Mouse (Mus musculus) liver, embryonic 12.5 days (tissue): ENCODE measurements around the gene Stkld1. TPM values are rescaled to one million over a fixed set of nuclear protein-coding genes. Genes with fewer than 3 reads are reported as not detected.
"Not testable (repeated sequence)": the region's sequence is repeated elsewhere in the genome, so short reads cannot be mapped to it uniquely, and the experiment has no call there.

Experiments
- ATAC-seq: fragments of 200-750 bp; cut with Nextera tagmentation; 2 replicates; pipeline ENCODE4 v1.8.0; 2017; ENCODE audit warnings: moderate number of reproducible peaks, mild to moderate bottlenecking, moderate library complexity
- H3K27ac ChIP-seq: fragments of 300-500 bp; sonication (generic); 2 replicates; pipeline ENCODE4 v1.5.1; 2016; ENCODE audit warnings: mild to moderate bottlenecking
- H3K27me3 ChIP-seq: fragments of 300-500 bp; sonication (generic); replicated peaks from 2 replicates; pipeline ENCODE4 v1.6.1; 2016; ENCODE audit warnings: mild to moderate bottlenecking, moderate library complexity
- H3K36me3 ChIP-seq: fragments of 300-500 bp; sonication (generic); 2 replicates; pipeline ENCODE4 v1.6.1; 2016; ENCODE audit warnings: mild to moderate bottlenecking, moderate library complexity
- H3K4me1 ChIP-seq: fragments of 300-500 bp; sonication (generic); 2 replicates; pipeline ENCODE4 v1.6.1; 2016
- H3K4me2 ChIP-seq: fragments of 300-500 bp; sonication (generic); 2 replicates; pipeline ENCODE4 v1.6.1; 2016; ENCODE audit warnings: mild to moderate bottlenecking, moderate library complexity
- H3K4me3 ChIP-seq: fragments of 300-500 bp; sonication (generic); 2 replicates; pipeline ENCODE4 v1.5.1; 2016; ENCODE audit warnings: mild to moderate bottlenecking, moderate library complexity
- H3K9ac ChIP-seq: fragments of 300-500 bp; sonication (generic); 2 replicates; pipeline ENCODE4 v1.6.1; 2016; ENCODE audit warnings: mild to moderate bottlenecking, moderate library complexity
- H3K9me3 ChIP-seq: fragments of 300-500 bp; sonication (generic); replicated peaks from 2 replicates; pipeline ENCODE4 v1.6.1; 2016; ENCODE audit warnings: mild to moderate bottlenecking, moderate library complexity
- WGBS: fragments of 180-500 bp; shearing (Covaris S2); methylation state at CpG from one replicate; pipeline ENCODE4 v1.1.7; 2016; ENCODE audit not compliant: insufficient replicate concordance; 5-methylcytosine and 5-hydroxymethylcytosine counted together
- polyA plus RNA-seq: library from polyadenylated mRNA; unstranded; fragments of >200 nt; fragmentation: Nextera tagmentation; extraction: Ambion mirVana; gene quantifications from 2 replicates; pipeline ENCODE4 v1.2.1, GENCODE M21; 2016

The Stkld1 gene
- 0.06 and 0.14 TPM in 2 replicates for polyA plus RNA-seq

DNA sequence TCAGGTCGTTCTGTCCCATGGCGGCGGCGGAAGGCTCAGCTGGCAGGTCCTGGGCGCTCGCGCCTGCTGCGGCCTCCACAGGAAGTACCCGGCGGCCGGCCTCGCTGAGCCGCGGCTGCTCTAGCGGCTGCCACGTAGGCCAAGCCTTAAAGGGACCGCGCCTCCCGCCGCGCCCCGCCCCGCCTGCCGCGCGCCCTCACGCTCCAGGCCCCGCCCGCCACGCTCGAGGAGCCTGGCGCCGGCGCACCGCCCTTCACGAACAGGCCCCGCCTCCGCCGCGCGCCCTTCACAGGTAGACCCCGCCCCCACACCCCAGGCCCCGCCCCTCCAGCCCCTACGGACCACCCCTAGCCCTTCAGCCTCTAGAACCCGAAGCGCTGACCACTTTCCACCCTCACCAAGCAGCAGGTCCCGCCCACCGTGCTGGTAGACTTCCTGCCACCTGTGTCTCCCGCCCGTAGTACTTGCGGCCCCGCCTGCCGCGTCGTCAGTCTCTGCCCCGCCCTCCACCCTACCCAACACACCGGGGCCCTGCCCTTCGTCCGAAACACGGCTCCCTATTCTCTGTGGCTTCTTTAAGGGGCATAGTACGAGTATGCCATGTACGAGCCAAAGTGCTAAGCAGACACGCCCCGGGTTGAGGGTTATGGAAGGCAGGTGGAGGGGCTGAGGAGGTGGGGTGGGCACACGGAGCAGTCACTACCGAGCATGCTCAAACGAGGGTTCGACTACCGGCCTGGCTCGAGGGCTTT is at the start of gene Stkld1, which contains the start of gene Surf4:
TSS of gene Stkld1 (plus strand) at position 744 of the 752 bp plus-strand sequence.
TSS of gene Surf4 (minus strand) at position 625 of the 752 bp plus-strand sequence.
- ATAC-seq: peak; percentile 94
- under 1% methylated on average over 53 of the region's 70 CpGs for WGBS
- H3K27me3 ChIP-seq: no peaks in the 10 kb centered on the region
- H3K27ac ChIP-seq: peak within 1 kb of the TSS; percentile 88
- H3K4me2 ChIP-seq: peak within 1 kb of the TSS; percentile 92
- H3K36me3 ChIP-seq: peaks cover 33% of the 10 kb centered on the region
- no peaks in the 10 kb centered on the region for H3K9me3 ChIP-seq
- peaks cover 63% of the 10 kb centered on the region for H3K4me1 ChIP-seq
- H3K9ac ChIP-seq: peak within 1 kb of the TSS; percentile 98
- H3K4me3 ChIP-seq: peak within 1 kb of the TSS; percentile 95

DNA sequence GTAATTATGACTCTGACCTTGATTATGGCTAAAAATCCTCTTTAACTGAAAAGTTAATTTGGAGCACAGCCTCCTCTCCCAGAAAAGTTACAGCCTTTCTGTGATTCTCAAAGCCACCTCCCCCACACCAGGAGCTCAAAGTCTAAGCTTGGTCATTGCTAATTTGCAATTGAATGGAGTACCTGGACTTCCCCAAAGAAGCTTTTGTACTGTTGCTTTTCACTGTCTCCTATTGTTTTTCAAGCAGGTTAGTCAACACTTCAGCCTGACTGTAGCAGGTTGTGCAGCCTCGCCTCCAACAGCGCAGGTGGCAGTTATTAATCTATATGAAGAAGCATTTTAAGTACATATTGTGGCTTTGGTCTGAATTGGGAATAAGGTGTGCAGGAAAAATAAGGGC is 48.3 kb upstream of the Stkld1 start:
- not testable (repeated sequence) for H3K27ac ChIP-seq, H3K9ac ChIP-seq, H3K4me2 ChIP-seq, ATAC-seq, H3K4me3 ChIP-seq, H3K4me1 ChIP-seq, H3K9me3 ChIP-seq, H3K27me3 ChIP-seq
- 80% methylated on average over 2 of the region's 2 CpGs for WGBS
- H3K36me3 ChIP-seq: peaks cover 32% of the 10 kb centered on the region

DNA sequence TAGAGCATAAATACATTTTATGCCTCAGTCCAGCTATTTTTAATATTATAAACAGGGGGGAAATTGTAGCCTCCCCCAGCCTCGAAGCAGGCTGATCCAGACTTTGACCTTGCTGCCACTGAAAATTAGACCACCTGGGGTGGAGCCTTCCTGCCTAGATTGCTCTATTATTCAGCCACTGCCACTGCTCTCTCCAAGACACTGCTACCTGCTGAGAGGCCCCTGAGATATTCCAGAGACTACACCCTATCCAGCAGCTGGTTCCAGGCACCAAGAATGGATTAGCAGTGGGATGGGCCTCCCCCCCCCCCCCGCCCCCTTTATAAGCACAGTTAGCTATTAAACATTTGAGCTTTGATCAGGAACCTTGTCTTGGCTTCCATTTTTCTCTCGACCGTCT is 47.7 kb upstream of the Stkld1 start:
- not testable (repeated sequence) for H3K27ac ChIP-seq, H3K4me2 ChIP-seq, H3K9ac ChIP-seq, H3K9me3 ChIP-seq, ATAC-seq, H3K27me3 ChIP-seq, H3K4me3 ChIP-seq, H3K4me1 ChIP-seq
- peaks cover 38% of the 10 kb centered on the region for H3K36me3 ChIP-seq
- WGBS: 71% methylated on average over 3 of the region's 4 CpGs

DNA sequence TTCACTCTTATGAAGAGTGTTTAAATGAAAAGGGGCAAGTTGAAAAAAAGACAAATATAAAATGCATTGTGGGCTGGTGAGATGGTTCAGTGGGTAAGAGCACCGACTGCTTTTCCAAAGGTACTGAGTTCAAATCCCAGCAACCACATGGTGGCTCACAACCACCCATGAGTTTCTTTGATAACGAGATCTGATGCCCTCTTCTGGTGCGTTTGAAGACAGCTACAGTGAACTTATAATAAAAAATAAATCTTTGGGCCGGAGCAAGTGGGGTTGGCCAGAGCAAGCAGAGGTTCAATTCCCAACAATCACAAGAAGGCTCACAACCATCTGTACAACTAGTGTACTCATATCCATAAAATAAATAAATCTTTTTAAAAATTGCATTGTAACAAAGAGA is 37.9 kb upstream of the Stkld1 start:
- 82% methylated on average over 4 of the region's 4 CpGs for WGBS

DNA sequence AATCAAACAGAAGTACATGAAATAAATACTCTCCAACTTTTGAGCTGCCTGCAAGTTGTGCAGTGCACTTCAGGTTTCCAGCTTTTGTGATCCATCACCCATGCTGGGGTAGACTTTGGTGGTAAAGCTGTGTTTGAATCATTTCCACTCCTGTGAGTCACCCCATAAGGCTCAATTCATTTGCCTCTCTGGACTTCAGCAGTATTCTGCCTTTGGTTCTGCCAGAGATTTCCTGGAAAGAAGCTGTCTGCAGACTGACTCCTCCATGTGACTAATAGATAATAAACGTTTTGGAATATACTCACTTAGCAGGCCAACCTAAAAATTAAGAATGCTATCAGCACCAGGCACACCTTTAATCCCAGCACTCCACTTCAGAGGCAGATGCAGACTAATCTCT is 33.1 kb upstream of the Stkld1 start:
- no peak overlapping the region for H3K4me2 ChIP-seq
- peak overlapping the region; percentile 90; the same call in 1 of the 2 replicates for H3K4me3 ChIP-seq
- peaks cover 77% of the 10 kb centered on the region for H3K36me3 ChIP-seq

More for the DNA sequence above, 37.9 kb upstream of the Stkld1 start:
- no peak overlapping the region for H3K9ac ChIP-seq
- no peaks in the 10 kb centered on the region for H3K9me3 ChIP-seq
- H3K4me3 ChIP-seq: no peak overlapping the region
- H3K4me2 ChIP-seq: no peak overlapping the region
- no peaks in the 10 kb centered on the region for H3K27me3 ChIP-seq
- H3K4me1 ChIP-seq: peaks cover 7% of the 10 kb centered on the region
- no peak for ATAC-seq
- H3K36me3 ChIP-seq: peaks cover 97% of the 10 kb centered on the region
- H3K27ac ChIP-seq: no peak overlapping the region

DNA sequence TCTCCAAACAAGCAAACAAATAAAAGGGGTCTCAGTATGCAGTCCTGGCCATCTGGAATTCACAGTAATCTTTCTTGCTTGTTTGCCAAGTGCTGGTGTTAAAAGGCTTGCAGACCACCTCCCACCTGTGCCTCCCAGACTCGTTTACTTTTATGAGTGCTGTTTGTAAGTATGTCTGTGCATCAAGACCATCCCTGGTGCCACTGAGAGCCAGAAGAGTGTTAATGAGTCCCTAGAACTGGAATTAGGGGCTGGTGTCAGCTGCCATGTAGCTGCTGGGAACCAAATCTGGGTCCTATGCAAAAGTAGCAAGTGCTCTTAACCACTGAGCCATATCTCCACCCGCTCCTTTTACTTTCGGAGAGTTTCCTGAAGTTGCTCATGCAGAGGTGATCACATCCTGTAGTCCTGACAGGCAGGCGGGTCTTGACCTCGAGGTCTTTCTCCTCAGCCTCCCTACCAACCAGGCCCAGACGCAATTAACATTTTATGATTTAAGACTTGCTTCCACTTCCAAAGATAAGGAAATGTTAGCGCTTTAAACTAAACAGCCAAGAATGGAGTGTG is 31.9 kb upstream of the Stkld1 start:
- no peak for ATAC-seq
- Histone ChIP-seq H3K4me3 (peak overlapping the region; percentile 90), H3K27me3 (no peaks in the 10 kb centered on the region), H3K9ac (peak overlapping the region; percentile 89), H3K4me1 (peaks cover 36% of the 10 kb centered on the region), H3K27ac (peak overlapping the region; percentile 90; the same call in 1 of the 2 replicates), H3K36me3 (peaks cover 77% of the 10 kb centered on the region), H3K9me3 (no peaks in the 10 kb centered on the region), H3K4me2 (peak overlapping the region; percentile 94)
- WGBS: 2% methylated on average over 7 of the region's 7 CpGs

More for the DNA sequence above, 33.1 kb upstream of the Stkld1 start:
- Histone ChIP-seq H3K27me3 (no peaks in the 10 kb centered on the region), H3K9ac (no peak overlapping the region), H3K27ac (no peak overlapping the region), H3K9me3 (no peaks in the 10 kb centered on the region), H3K4me1 (peaks cover 36% of the 10 kb centered on the region)
- WGBS: 17% methylated on average over 1 of the region's 1 CpGs
- no peak for ATAC-seq

DNA sequence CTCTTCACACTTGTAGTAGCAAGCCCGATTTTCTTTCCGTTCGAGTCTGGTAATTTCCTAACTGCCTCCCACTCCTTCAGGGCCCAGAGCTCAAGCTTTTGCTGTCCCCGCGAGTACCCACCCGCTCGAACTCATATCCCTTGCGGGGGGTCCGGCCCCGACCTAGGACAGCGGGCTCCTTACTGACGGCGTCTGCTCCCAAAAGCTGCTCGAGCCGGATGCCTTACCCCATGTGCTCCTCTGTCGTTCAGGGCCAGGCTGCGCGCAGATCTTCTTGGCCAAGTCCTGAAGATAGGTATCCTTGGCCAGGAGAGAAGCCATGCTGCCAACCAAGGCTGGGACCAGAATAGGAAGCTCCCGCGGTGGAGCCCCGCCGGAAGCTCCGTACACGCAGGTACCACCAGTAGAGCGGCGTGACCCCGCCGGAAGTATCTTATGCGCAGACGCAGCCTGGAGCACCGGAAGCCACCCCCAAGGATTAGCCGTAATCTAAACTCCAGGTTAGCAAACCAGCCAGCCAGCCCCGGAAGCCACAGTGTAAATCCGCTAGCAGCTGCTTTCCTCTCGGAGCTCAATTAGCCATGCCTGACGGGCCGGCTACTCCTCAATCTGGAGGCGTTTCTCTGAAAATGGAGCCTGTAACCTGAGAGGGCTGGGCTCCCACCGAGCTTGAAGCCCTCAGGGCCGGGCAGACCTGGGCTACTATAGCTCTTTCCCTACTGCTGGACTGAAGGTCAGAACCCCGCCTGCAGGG is 31.2 kb upstream of the Stkld1 start, which contains the start of gene Surf6:
TSS of gene Surf6 (minus strand) at position 413 of the 754 bp plus-strand sequence.
- ATAC-seq: peak; percentile 94
- H3K9me3 ChIP-seq: no peaks in the 10 kb centered on the region
- peaks cover 77% of the 10 kb centered on the region for H3K36me3 ChIP-seq
- peak within 1 kb of the TSS; percentile 90 for H3K4me3 ChIP-seq
- H3K9ac ChIP-seq: peak within 1 kb of the TSS; percentile 89
- H3K27ac ChIP-seq: peak within 1 kb of the TSS; percentile 90
- H3K4me1 ChIP-seq: peaks cover 42% of the 10 kb centered on the region
- WGBS: under 1% methylated on average over 41 of the region's 41 CpGs
- no peaks in the 10 kb centered on the region for H3K27me3 ChIP-seq
- peak within 1 kb of the TSS; percentile 94 for H3K4me2 ChIP-seq

DNA sequence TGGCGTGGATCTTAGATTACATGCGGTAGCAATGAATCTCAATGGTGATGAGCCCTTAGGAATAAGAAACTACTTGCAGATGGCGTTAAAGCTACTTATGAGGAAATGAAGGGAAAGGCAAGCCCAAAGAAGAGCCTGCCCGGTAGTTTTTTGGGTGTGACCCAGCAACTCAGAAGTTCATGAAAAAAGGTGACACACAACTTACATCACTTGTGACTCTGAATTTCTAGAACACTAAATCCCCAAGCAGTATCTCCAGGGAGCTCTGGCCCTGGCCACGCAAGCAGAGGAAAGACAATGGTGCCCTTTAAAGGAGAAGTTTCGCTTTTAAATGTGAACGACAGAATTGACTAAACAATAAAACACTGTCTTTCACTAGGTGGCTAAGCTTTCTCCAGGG is 30.5 kb upstream of the Stkld1 start:
- H3K4me1 ChIP-seq: peaks cover 45% of the 10 kb centered on the region
- H3K4me3 ChIP-seq: peak overlapping the region; percentile 90
- 16% methylated on average over 7 of the region's 7 CpGs for WGBS
- ATAC-seq: no peak
- H3K27me3 ChIP-seq: no peaks in the 10 kb centered on the region
- peak overlapping the region; percentile 89 for H3K9ac ChIP-seq
- no peaks in the 10 kb centered on the region for H3K9me3 ChIP-seq
- H3K36me3 ChIP-seq: peaks cover 77% of the 10 kb centered on the region
- H3K27ac ChIP-seq: peak overlapping the region; percentile 90
- H3K4me2 ChIP-seq: peak overlapping the region; percentile 94

DNA sequence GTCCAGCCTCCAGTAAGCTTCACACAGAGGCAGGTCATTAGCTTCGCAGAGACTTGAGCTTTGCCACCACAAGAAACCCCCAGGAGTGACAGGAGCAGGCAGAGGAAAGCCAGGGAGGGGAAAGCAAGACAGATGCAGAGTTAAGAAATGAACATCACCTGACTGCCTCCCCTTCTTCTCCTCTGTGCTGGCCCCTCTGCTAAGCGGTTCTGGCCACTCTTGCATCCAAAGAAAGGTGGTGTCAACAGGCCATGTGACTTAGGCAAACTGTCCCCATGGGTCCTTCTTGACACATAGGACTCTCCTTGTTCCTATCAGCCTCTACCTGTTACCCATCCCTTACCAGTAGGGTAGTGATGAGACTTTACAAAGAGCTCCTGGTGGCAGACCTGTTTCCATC is 27.9 kb upstream of the Stkld1 start:
- H3K9ac ChIP-seq: no peak overlapping the region
- H3K4me1 ChIP-seq: peaks cover 54% of the 10 kb centered on the region
- 83% methylated on average over 2 of the region's 2 CpGs for WGBS

DNA sequence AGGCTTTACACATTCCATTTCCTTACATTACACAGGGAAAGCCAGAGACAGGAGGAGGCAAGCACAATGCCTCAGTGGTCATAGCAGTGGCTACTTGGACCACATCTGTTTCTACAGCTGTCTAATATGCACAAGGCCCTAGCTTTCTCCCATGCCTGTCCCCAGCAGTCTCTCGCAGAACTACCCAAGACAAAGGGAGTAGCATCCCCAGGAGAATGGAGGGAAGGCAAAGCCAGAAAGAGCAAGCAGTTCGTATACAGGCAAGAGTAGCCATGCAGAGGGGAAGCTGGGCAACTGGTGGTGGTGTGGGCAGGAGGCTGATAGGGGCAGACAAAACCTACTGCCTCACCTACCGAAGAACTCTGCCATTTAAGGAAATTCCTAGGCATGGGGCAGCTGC is 27.4 kb upstream of the Stkld1 start:
- no peak overlapping the region for H3K4me3 ChIP-seq
- peaks cover 49% of the 10 kb centered on the region for H3K4me1 ChIP-seq
- no peak overlapping the region for H3K9ac ChIP-seq
- ATAC-seq: no peak
- no peak overlapping the region for H3K4me2 ChIP-seq
- no peak overlapping the region for H3K27ac ChIP-seq
- H3K36me3 ChIP-seq: peaks cover 55% of the 10 kb centered on the region
- no peaks in the 10 kb centered on the region for H3K27me3 ChIP-seq
- 88% methylated on average over 3 of the region's 3 CpGs for WGBS
- no peaks in the 10 kb centered on the region for H3K9me3 ChIP-seq

More for the DNA sequence above, 27.9 kb upstream of the Stkld1 start:
- Histone ChIP-seq H3K4me2 (no peak overlapping the region), H3K27me3 (no peaks in the 10 kb centered on the region), H3K9me3 (no peaks in the 10 kb centered on the region), H3K36me3 (peaks cover 55% of the 10 kb centered on the region), H3K4me3 (no peak overlapping the region), H3K27ac (no peak overlapping the region)
- ATAC-seq: no peak

DNA sequence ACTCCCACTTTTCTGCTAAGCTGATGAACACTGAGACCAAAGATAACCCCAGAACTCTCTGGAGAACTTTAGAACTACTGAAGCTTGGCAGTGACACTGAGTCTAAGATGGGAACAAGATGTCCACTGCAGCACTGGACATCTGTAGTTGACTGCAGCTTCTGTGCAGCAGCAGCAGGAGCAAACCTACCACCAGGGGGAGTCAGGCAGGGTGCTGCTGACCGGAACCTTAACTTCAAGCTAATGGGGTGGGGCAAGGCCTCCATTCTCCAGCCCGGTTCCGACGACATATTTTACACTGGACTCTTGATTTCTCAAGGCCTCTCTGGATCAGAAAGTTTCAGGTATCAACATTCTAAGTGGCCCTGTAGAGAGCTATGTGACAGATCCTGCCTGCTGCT is 26.7 kb upstream of the Stkld1 start:
- Histone ChIP-seq H3K4me3 (no peak overlapping the region), H3K9ac (0 out of 2 replicates have a peak overlapping the region, but pooled peaks have one; percentile 14), H3K27me3 (no peaks in the 10 kb centered on the region), H3K27ac (no peak overlapping the region), H3K4me1 (peaks cover 48% of the 10 kb centered on the region), H3K36me3 (peaks cover 59% of the 10 kb centered on the region), H3K9me3 (no peaks in the 10 kb centered on the region), H3K4me2 (no peak overlapping the region)
- WGBS: 57% methylated on average over 4 of the region's 4 CpGs
- no peak for ATAC-seq
